16 mouse cellular contexts compared by ENCODE assay signal in genomic region chr15:84458983-84459382, GRCm38 (mm10). TPM values are rescaled to one million over a fixed set of nuclear protein-coding genes. Genes with fewer than 3 reads are reported as not detected.
"Had no signal": no experiment of that assay in that cellular context is flagged by ENCODE, and none has a peak within 500 bp of the region (broad histone marks: within the 10 kb centered on the region; RNA-seq: fewer than 3 reads in every experiment).

No protein-coding gene starts in this region.

- H3K4me3 ChIP-seq: liver, embryonic 15.5 days; lung, embryonic 15.5 days; megakaryocyte, embryonic 14.5 days; midbrain, embryonic 13.5 days; midbrain, embryonic 15.5 days; neural tube, embryonic 12.5 days; stomach, embryonic 15.5 days had no signal

- H3K9me3 ChIP-seq: liver, embryonic 15.5 days; lung, embryonic 15.5 days; megakaryocyte, embryonic 14.5 days; midbrain, embryonic 15.5 days; neural tube, embryonic 12.5 days; stomach, embryonic 15.5 days had no signal

- H3K27me3 ChIP-seq: liver, embryonic 15.5 days; lung, embryonic 15.5 days; midbrain, embryonic 13.5 days; midbrain, embryonic 15.5 days; neural tube, embryonic 12.5 days; stomach, embryonic 15.5 days had no signal

- H3K4me2 ChIP-seq: liver, embryonic 15.5 days; lung, embryonic 15.5 days; midbrain, embryonic 11.5 days; midbrain, embryonic 13.5 days; midbrain, embryonic 15.5 days; neural tube, embryonic 12.5 days; stomach, embryonic 15.5 days had no signal

- H3K27ac ChIP-seq: liver, embryonic 15.5 days; lung, embryonic 15.5 days; macrophage; midbrain, embryonic 13.5 days; midbrain, embryonic 15.5 days; neural tube, embryonic 12.5 days; stomach, embryonic 15.5 days; stomach, postnatal 0 days had no signal

- DNase-seq: lung, adult 2 months; right cerebral cortex, postnatal 14 days; thymus, adult 2 months; thymus, postnatal 25 days; thymus, postnatal 4 days had no signal

- H3K9ac ChIP-seq: liver, embryonic 15.5 days; lung, embryonic 15.5 days; midbrain, embryonic 13.5 days; midbrain, embryonic 15.5 days; neural tube, embryonic 12.5 days; stomach, embryonic 15.5 days had no signal

- H3K36me3 ChIP-seq: liver, embryonic 15.5 days; lung, embryonic 15.5 days; midbrain, embryonic 13.5 days; midbrain, embryonic 15.5 days; neural tube, embryonic 12.5 days; stomach, embryonic 15.5 days had no signal

- ATAC-seq: lung, postnatal 0 days; midbrain, embryonic 13.5 days; midbrain, embryonic 15.5 days had no signal

- H3K4me1 ChIP-seq: liver, embryonic 15.5 days; lung, embryonic 15.5 days; megakaryocyte, embryonic 14.5 days; midbrain, embryonic 15.5 days; neural tube, embryonic 12.5 days; stomach, embryonic 15.5 days had no signal

RNA-seq across cellular contexts. Expression of gene Shisal1, which starts 12.1 kb away (rescaled TPM):
- polyA plus RNA-seq: macrophage had no signal
